Mouse (Mus musculus): ENCODE data around the gene Crtc2.
"Not testable (repeated sequence)": the region's sequence is repeated elsewhere in the genome, so short reads cannot be mapped to it uniquely, and the experiment has no call there.

The Crtc2 gene

GRCm38 (mm10) chr3:90242984-90243775, 10.8 kb upstream of the Crtc2 start, which contains the start of gene Creb3l4:
Gene Creb3l4, minus strand, starts transcription at chr3:90243512.
- DNase-seq (ENCODE audit: extremely low spot score, low read depth, low spot score), result no peak

- no peak for DNase-seq (ENCODE audit: extremely low spot score, low read depth, low spot score)
Observed at GRCm38 (mm10) chr3:90245406-90245805, 8.6 kb upstream of the Crtc2 start.

GRCm38 (mm10) chr3:90247630-90247959, 6.4 kb upstream of the Crtc2 start:
- DNase-seq (ENCODE audit: extremely low spot score, low read depth, low spot score), result no peak

- peak; percentile 80 for DNase-seq (ENCODE audit: extremely low spot score, low read depth, low spot score)
Observed at GRCm38 (mm10) chr3:90247960-90248745, 5.8 kb upstream of the Crtc2 start, which contains the start of gene Slc39a1. Gene Slc39a1, plus strand, starts transcription at chr3:90248172.

- no peak for DNase-seq (ENCODE audit: extremely low spot score, low read depth, low spot score)
Observed at GRCm38 (mm10) chr3:90248746-90249100, 5.2 kb upstream of the Crtc2 start.

GRCm38 (mm10) chr3:90250791-90251190, 3.2 kb upstream of the Crtc2 start:
- no peak for DNase-seq (ENCODE audit: extremely low spot score, low read depth, low spot score)

- DNase-seq (ENCODE audit: extremely low spot score, low read depth, low spot score), result not testable (repeated sequence)
Observed at GRCm38 (mm10) chr3:90251731-90252226, 2.2 kb upstream of the Crtc2 start.

GRCm38 (mm10) chr3:90252659-90253058, 1.3 kb upstream of the Crtc2 start:
- DNase-seq (ENCODE audit: extremely low spot score, low read depth, low spot score), result not testable (repeated sequence)

GRCm38 (mm10) chr3:90253174-90253573, 789 bp upstream of the Crtc2 start:
- not testable (repeated sequence) for DNase-seq (ENCODE audit: extremely low spot score, low read depth, low spot score)

GRCm38 (mm10) chr3:90254419-90255193, 643 bp downstream of the Crtc2 start:
- DNase-seq (ENCODE audit: extremely low spot score, low read depth, low spot score), result no peak

- no peak for DNase-seq (ENCODE audit: extremely low spot score, low read depth, low spot score)
Observed at GRCm38 (mm10) chr3:90255194-90255565, 1.2 kb downstream of the Crtc2 start.

GRCm38 (mm10) chr3:90255784-90256353, 1.9 kb downstream of the Crtc2 start:
- DNase-seq (ENCODE audit: extremely low spot score, low read depth, low spot score), result no peak

- no peak for DNase-seq (ENCODE audit: extremely low spot score, low read depth, low spot score)
Observed at GRCm38 (mm10) chr3:90256731-90257530, 3.0 kb downstream of the Crtc2 start.

GRCm38 (mm10) chr3:90258521-90258920, 4.6 kb downstream of the Crtc2 start:
- no peak for DNase-seq (ENCODE audit: extremely low spot score, low read depth, low spot score)

- DNase-seq (ENCODE audit: extremely low spot score, low read depth, low spot score), result no peak
Observed at GRCm38 (mm10) chr3:90263121-90263771, 9.3 kb downstream of the Crtc2 start.

GRCm38 (mm10) chr3:90264687-90265033, 10.7 kb downstream of the Crtc2 start:
- DNase-seq (ENCODE audit: extremely low spot score, low read depth, low spot score), result no peak

GRCm38 (mm10) chr3:90265034-90265931, 11.3 kb downstream of the Crtc2 start, which contains the start of gene Dennd4b:
Gene Dennd4b, plus strand, starts transcription at chr3:90265185.
- peak; percentile 47 for DNase-seq (ENCODE audit: extremely low spot score, low read depth, low spot score)

- DNase-seq (ENCODE audit: extremely low spot score, low read depth, low spot score), result peak; percentile 24
Observed at GRCm38 (mm10) chr3:90265932-90266741, 12.2 kb downstream of the Crtc2 start.

Measured in hindlimb bud, embryonic 11.5 days (tissue).